Mouse (Mus musculus) cerebellum, adult 18-20 months (tissue): ENCODE data around the gene Igsf1.

ENCODE experiments used
- DNase-seq, 2 experiments: peaks; one replicate each; pipeline ENCODE4 v3.0.0; 2021

The Igsf1 gene

GRCm38 (mm10) chrX:49797213-49798019 is at the start of gene Igsf1:
Gene Igsf1 (minus strand): TSS chrX:49797749.
- peak; percentile 1 to 2 for DNase-seq

- no peak for DNase-seq
Observed at GRCm38 (mm10) chrX:49770828-49771227, 26.7 kb downstream of the Igsf1 start.

GRCm38 (mm10) chrX:49745192-49745591 is 52.4 kb downstream of the Igsf1 start:
- DNase-seq, result no peak

- DNase-seq, result no peak
Observed at GRCm38 (mm10) chrX:49734959-49735358, 62.6 kb downstream of the Igsf1 start, which contains the start of gene Olfr1321. Gene Olfr1321 (minus strand): TSS chrX:49735059.
